Mouse (Mus musculus) liver, postnatal 0 days (tissue): ENCODE data around the gene Hsd17b14. TPM values are rescaled to one million over a fixed set of nuclear protein-coding genes. Genes with fewer than 3 reads are reported as not detected.

ENCODE experiments used
- ATAC-seq: fragments of 200-750 bp; cut with Nextera tagmentation; 2 replicates; pipeline ENCODE4 v1.8.0; 2017; ENCODE audit warnings: mild to moderate bottlenecking, moderate library complexity
- DNase-seq: peaks from one replicate; pipeline ENCODE4 v3.0.0-alpha.2; 2016
- H3K27ac ChIP-seq: fragments of 300-500 bp; sonication (generic); 2 replicates; pipeline ENCODE4 v1.5.1; 2014; ENCODE audit warnings: antibody characterized with exemption, moderate library complexity, mild to moderate bottlenecking, low read depth
- H3K27me3 ChIP-seq: fragments of 300-500 bp; sonication (generic); 2 replicates; pipeline ENCODE4 v1.6.1; 2014; ENCODE audit warnings: low read length, control low read depth, mixed read lengths; ENCODE audit not compliant: insufficient read depth
- H3K36me3 ChIP-seq: fragments of 300-500 bp; sonication (generic); replicated peaks from 2 replicates; pipeline ENCODE4 v1.6.1; 2014; ENCODE audit warnings: mild to moderate bottlenecking, control low read depth, low read length, moderate library complexity, mixed read lengths; ENCODE audit not compliant: insufficient read depth
- H3K4me1 ChIP-seq: fragments of 300-500 bp; sonication (generic); 2 replicates; pipeline ENCODE4 v1.6.1; 2014; ENCODE audit warnings: antibody characterized with exemption, mild to moderate bottlenecking, control low read depth; ENCODE audit not compliant: insufficient read depth
- H3K4me2 ChIP-seq: fragments of 300-500 bp; sonication (generic); 2 replicates; pipeline ENCODE4 v1.6.1; 2014; ENCODE audit warnings: low read depth, mild to moderate bottlenecking, low read length, moderate library complexity, mixed read lengths
- H3K4me3 ChIP-seq: fragments of 300-500 bp; sonication (generic); 2 replicates; pipeline ENCODE4 v1.5.1; 2014; ENCODE audit warnings: low read depth, low read length
- H3K9ac ChIP-seq: fragments of 300-500 bp; sonication (generic); replicated peaks from 2 replicates; pipeline ENCODE4 v1.6.1; 2014; ENCODE audit warnings: mild to moderate bottlenecking, moderate library complexity
- H3K9me3 ChIP-seq: fragments of 300-500 bp; sonication (generic); 2 replicates; pipeline ENCODE4 v1.6.1; 2016; ENCODE audit warnings: mild to moderate bottlenecking, control low read depth, low read length, mixed read lengths
- CTCF ChIP-seq: sonication (generic); IDR thresholded peaks from 2 replicates; pipeline ENCODE4 v1.5.1; 2016; ENCODE audit warnings: antibody characterized with exemption, low read depth
- EP300 ChIP-seq: IDR thresholded peaks from 2 replicates; pipeline ENCODE4 v1.6.1; 2016; ENCODE audit warnings: antibody characterized with exemption, low read depth, mild to moderate bottlenecking
- WGBS: fragments of 180-500 bp; shearing (Covaris S2); extraction: QIAGEN DNeasy Blood & Tissue Kit; methylation state at CpG from one replicate; pipeline ENCODE4 v1.1.7; 2014; ENCODE audit not compliant: insufficient replicate concordance; 5-methylcytosine and 5-hydroxymethylcytosine counted together
- polyA plus RNA-seq: library from polyadenylated mRNA; unstranded; fragments of >200 nt; fragmentation: Nextera tagmentation; extraction: Ambion mirVana; gene quantifications from 2 replicates; pipeline ENCODE4 v1.2.1, GENCODE M21; 2015

Gene Hsd17b14
- polyA plus RNA-seq, 1 experiment from 2014 or later = 0.62 TPM

DNA sequence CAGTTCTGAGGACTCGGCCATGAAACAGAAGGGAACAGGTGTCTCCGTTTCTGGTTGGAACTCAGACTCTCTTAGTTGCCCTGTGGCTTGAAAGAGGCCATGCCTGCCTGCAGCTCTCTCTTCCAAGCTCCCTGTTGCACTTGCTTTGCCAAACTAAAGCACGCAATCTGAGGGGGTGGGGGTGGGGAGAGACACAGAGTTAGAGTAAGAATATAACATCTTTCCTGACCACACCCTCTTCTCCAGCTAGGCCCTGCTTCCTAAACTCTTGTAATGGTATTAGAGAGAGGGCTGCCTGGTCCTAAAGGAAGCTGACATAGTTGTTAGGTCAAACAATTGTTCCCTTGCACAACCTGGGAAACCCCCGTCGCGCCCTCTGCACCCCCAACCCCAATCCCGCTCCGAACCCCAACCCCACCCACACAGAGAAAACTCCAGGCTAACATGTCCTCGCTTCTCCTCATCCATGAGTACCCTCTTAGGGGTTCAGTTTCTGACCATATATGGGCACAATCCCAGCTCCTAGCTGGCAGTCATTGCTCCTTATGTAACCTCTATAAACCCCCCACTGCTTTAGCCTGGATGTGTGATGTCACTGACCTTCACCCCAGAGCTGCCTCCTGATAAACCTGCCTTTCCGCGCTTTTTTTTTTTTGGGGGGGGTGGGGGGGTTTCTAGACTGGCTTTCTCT is 3.7 kb upstream of the Hsd17b14 start:
- no peaks in the 10 kb centered on the region for H3K27me3 ChIP-seq
- no peak overlapping the region for H3K27ac ChIP-seq
- no peak overlapping the region for H3K4me2 ChIP-seq
- H3K9me3 ChIP-seq = no peaks in the 10 kb centered on the region
- WGBS = 65% methylated on average over 11 of the region's 11 CpGs
- H3K4me3 ChIP-seq = no peak overlapping the region
- peaks cover 6% of the 10 kb centered on the region for H3K4me1 ChIP-seq
- no peak for DNase-seq
- no peaks in the 10 kb centered on the region for H3K36me3 ChIP-seq
- H3K9ac ChIP-seq = no peak overlapping the region
- no peak for ATAC-seq
- TF ChIP-seq CTCF (no peak), EP300 (no peak)

DNA sequence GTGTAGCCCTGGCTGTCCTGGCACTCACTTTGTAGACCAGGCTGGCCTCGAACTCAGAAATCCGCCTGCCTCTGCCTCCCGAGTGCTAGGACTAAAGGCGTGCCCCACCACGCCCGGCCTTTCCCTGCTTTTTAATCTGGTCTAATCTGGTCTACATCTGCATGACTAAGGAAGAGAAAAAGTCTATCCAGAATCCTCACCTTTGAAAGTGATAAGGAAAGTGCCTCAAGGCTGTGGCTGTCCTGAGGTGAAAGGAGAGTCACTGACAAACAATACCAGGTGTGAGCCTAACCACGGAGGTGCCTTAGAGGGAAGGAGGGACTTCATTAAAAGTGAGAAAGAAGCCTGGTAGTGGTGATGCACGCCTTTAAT is 3.2 kb upstream of the Hsd17b14 start:
- Histone ChIP-seq H3K36me3 (no peaks in the 10 kb centered on the region), H3K27me3 (no peaks in the 10 kb centered on the region), H3K4me3 (no peak overlapping the region), H3K4me1 (peaks cover 6% of the 10 kb centered on the region), H3K9ac (no peak overlapping the region), H3K9me3 (no peaks in the 10 kb centered on the region), H3K27ac (no peak overlapping the region), H3K4me2 (no peak overlapping the region)
- TF ChIP-seq CTCF (no peak), EP300 (no peak)
- 72% methylated on average over 8 of the region's 8 CpGs for WGBS
- ATAC-seq (no peak), DNase-seq (no peak)

DNA sequence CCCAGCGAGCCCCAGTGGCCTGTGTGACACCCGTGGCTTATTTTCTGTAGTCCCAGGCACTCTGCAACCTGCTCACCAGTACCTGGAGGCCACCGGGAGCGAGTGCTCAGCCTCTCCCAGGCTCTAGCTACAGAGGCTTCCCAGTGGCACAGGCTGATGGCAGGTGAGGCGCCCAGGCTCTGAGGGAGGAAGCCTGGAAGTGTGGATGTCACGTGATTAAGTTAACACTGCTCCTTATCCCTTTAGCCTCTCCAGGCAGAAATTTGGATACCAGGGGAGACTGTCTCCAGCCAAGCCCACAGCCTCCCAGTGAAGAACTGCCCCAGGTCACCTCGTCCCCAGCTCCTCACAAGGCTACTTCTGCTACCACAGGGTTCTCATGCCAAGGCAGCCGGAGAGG is 1.2 kb upstream of the Hsd17b14 start:
- peaks cover 6% of the 10 kb centered on the region for H3K4me1 ChIP-seq
- no peaks in the 10 kb centered on the region for H3K9me3 ChIP-seq
- H3K27me3 ChIP-seq = no peaks in the 10 kb centered on the region
- H3K36me3 ChIP-seq = no peaks in the 10 kb centered on the region
- H3K4me2 ChIP-seq = no peak overlapping the region
- TF ChIP-seq EP300 (no peak), CTCF (no peak)
- no peak for DNase-seq
- H3K9ac ChIP-seq = no peak overlapping the region
- H3K27ac ChIP-seq = no peak overlapping the region
- WGBS = 66% methylated on average over 8 of the region's 8 CpGs
- no peak overlapping the region for H3K4me3 ChIP-seq
- ATAC-seq = peak; percentile 13; the same call in 1 of the 2 replicates

DNA sequence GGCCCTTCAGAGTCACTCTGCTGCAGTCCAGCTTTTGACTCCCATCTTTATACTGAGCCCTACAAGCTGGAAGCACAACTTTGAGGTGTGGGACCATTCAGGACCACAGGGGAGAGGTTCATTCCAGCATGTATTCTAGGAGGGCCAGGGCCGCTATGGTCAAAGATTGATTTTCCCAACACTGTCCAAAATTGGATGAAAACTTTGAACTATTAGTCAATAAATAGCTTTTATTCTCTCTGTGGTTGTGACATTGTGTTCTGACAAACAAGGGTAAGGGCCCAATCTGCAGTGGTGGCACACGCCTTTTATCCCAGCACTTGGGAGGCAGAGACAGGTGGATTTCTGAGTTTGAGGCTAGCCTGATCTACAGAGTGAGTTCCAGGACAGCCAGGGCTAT is 703 bp upstream of the Hsd17b14 start:
- Histone ChIP-seq H3K36me3 (no peaks in the 10 kb centered on the region), H3K4me2 (no peak overlapping the region), H3K4me3 (no peak overlapping the region), H3K27ac (no peak overlapping the region), H3K9me3 (no peaks in the 10 kb centered on the region), H3K27me3 (no peaks in the 10 kb centered on the region), H3K9ac (no peak overlapping the region), H3K4me1 (peaks cover 6% of the 10 kb centered on the region)
- DNase-seq = no peak
- peak; percentile 69 for ATAC-seq
- TF ChIP-seq EP300 (no peak), CTCF (no peak)
- WGBS = 61% methylated on average over 2 of the region's 2 CpGs

DNA sequence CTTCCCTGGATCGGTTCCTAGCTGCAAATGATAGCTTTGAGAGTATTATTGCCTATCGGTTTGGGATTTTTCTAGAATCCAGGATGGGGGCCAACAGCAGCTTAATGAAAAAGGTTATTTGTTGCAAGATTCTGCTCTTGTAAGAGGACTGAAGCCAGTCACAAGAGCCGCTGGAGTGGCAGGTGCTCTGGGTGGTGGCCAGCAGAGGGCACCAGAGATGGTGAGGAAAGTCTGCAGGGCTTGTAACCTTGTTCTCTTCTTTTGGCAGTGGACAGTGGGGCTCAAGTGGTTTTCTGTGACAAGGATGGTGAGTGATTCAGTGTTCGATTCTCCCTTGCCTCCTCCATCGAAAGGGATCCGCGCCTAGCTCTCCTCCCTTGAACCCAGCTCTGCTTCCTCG is 1.1 kb downstream of the Hsd17b14 start:
- H3K36me3 ChIP-seq = no peaks in the 10 kb centered on the region
- no peak for TF ChIP-seq EP300
- peak; percentile 94 for TF ChIP-seq CTCF
- H3K27me3 ChIP-seq = no peaks in the 10 kb centered on the region
- no peak overlapping the region for H3K27ac ChIP-seq
- WGBS = 24% methylated on average over 8 of the region's 8 CpGs
- no peak overlapping the region for H3K9ac ChIP-seq
- no peaks in the 10 kb centered on the region for H3K9me3 ChIP-seq
- H3K4me2 ChIP-seq = no peak overlapping the region
- H3K4me1 ChIP-seq = peaks cover 6% of the 10 kb centered on the region
- DNase-seq = peak; percentile 88
- peak; percentile 42; the same call in 1 of the 2 replicates for ATAC-seq
- no peak overlapping the region for H3K4me3 ChIP-seq

DNA sequence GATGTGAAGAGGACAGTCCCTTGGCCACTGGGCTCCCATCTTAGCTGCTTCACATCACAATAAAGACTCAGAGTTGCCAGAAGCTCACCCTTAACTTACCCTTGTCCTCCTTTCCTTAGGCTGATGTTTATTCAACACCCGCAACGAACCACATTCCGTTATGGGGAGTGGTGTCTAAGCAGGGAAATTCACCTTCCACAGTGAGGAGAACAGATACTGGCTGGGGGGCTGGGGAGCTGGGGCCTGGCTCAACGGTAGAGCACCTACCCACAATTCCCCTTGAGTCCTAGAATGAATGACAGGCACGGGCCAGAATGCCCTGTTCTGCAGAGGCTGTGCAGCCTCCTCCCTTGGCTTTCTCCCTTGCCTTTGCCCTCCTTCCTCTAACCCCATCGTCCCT is 4.2 kb downstream of the Hsd17b14 start:
- no peak for DNase-seq
- no peak for TF ChIP-seq EP300
- TF ChIP-seq CTCF = no peak
- WGBS = 37% methylated on average over 6 of the region's 6 CpGs
- no peaks in the 10 kb centered on the region for H3K9me3 ChIP-seq
- no peak overlapping the region for H3K9ac ChIP-seq
- no peak overlapping the region for H3K4me3 ChIP-seq
- H3K27ac ChIP-seq = no peak overlapping the region
- no peaks in the 10 kb centered on the region for H3K27me3 ChIP-seq
- ATAC-seq = no peak
- no peaks in the 10 kb centered on the region for H3K36me3 ChIP-seq
- no peak overlapping the region for H3K4me2 ChIP-seq
- H3K4me1 ChIP-seq = peaks cover 5% of the 10 kb centered on the region
